Comparison of ENCODE assay signal across 8 mouse cellular contexts in genomic region chr11:62645732-62646494, GRCm38 (mm10). TPM values are rescaled to one million over a fixed set of nuclear protein-coding genes. Genes with fewer than 3 reads are reported as not detected.
DNase-seq lines count a peak whose midpoint lies in the region; ATAC-seq lines count a peak whose summit lies in the region.

No protein-coding gene starts in this region.

- no peak for ATAC-seq in intestine, embryonic 14.5 days (replicated peaks; ENCODE audit: low FRiP score, low TSS enrichment, low read depth)
- no peak for ATAC-seq in liver, embryonic 16.5 days (ENCODE audit: low read depth)
- ATAC-seq in neural tube, embryonic 15.5 days (ENCODE audit: low FRiP score): no peak
- ATAC-seq in erythroblast, adult 5-6 weeks (replicated peaks; ENCODE audit: low FRiP score, poor library complexity, severe bottlenecking): no peak

- no peaks in the 10 kb centered on the region for H3K9me3 ChIP-seq in intestine, embryonic 14.5 days (ENCODE audit: control insufficient read depth, low read length)
- H3K9me3 ChIP-seq in liver, embryonic 16.5 days (replicated peaks; ENCODE audit: control insufficient read depth, low read length): no peaks in the 10 kb centered on the region
- H3K9me3 ChIP-seq in neural tube, embryonic 15.5 days (replicated peaks): no peaks in the 10 kb centered on the region

- H3K27me3 ChIP-seq in intestine, embryonic 14.5 days (replicated peaks; ENCODE audit: control insufficient read depth, insufficient read depth, low read length): no peaks in the 10 kb centered on the region
- peaks cover 9% of the 10 kb centered on the region for H3K27me3 ChIP-seq in liver, embryonic 16.5 days (ENCODE audit: control insufficient read depth, insufficient read depth, low read depth, low read length)
- no peaks in the 10 kb centered on the region for H3K27me3 ChIP-seq in neural tube, embryonic 15.5 days (replicated peaks)

- H3K4me2 ChIP-seq in intestine, embryonic 14.5 days (ENCODE audit: low read length): peak overlapping the region; percentile 91
- H3K4me2 ChIP-seq in liver, embryonic 16.5 days (ENCODE audit: low read depth, low read length): no peak overlapping the region
- H3K4me2 ChIP-seq in neural tube, embryonic 15.5 days: peak overlapping the region; percentile 94

- H3K36me3 ChIP-seq in intestine, embryonic 14.5 days (ENCODE audit: control insufficient read depth, insufficient read depth, low read length): no peaks in the 10 kb centered on the region
- no peaks in the 10 kb centered on the region for H3K36me3 ChIP-seq in liver, embryonic 16.5 days (ENCODE audit: control insufficient read depth, insufficient read depth)
- no peaks in the 10 kb centered on the region for H3K36me3 ChIP-seq in neural tube, embryonic 15.5 days

- H3K4me3 ChIP-seq in intestine, embryonic 14.5 days (ENCODE audit: low read depth, low read length): peak overlapping the region; percentile 15
- H3K4me3 ChIP-seq in liver, embryonic 16.5 days (ENCODE audit: low read depth, low read length): no peak overlapping the region
- H3K4me3 ChIP-seq in neural tube, embryonic 15.5 days (replicated peaks): peak overlapping the region; percentile 22

- peak; percentile 20 for DNase-seq in cerebellum, adult 11-12 months
- no peak for DNase-seq in cerebellum, adult 18-20 months
- DNase-seq in Muller cell, postnatal 12 days (ENCODE audit: inconsistent ontology term): peak; percentile 66
- peak; percentile 54 to 57 for DNase-seq in frontal cortex, postnatal 10 days (ENCODE audit: low spot score in 2 of 2)
- peak; percentile 71 for DNase-seq in intestine, embryonic 14.5 days (ENCODE audit: low spot score)

- H3K9ac ChIP-seq in intestine, embryonic 14.5 days (ENCODE audit: low read length): peak overlapping the region; percentile 3; the same call in 1 of the 2 replicates
- no peak overlapping the region for H3K9ac ChIP-seq in liver, embryonic 16.5 days (ENCODE audit: low read depth, low read length)
- peak overlapping the region; percentile 10; the same call in 1 of the 2 replicates for H3K9ac ChIP-seq in neural tube, embryonic 15.5 days (replicated peaks)

- peaks cover 32% of the 10 kb centered on the region for H3K4me1 ChIP-seq in intestine, embryonic 14.5 days (replicated peaks; ENCODE audit: control insufficient read depth, insufficient read depth, low read length)
- peaks cover 38% of the 10 kb centered on the region for H3K4me1 ChIP-seq in liver, embryonic 16.5 days (ENCODE audit: control insufficient read depth, low read depth, low read length)
- peaks cover 68% of the 10 kb centered on the region for H3K4me1 ChIP-seq in neural tube, embryonic 15.5 days

- H3K27ac ChIP-seq in intestine, embryonic 14.5 days (ENCODE audit: low read depth): peak overlapping the region; percentile 43; the same call in 1 of the 2 replicates
- H3K27ac ChIP-seq in liver, embryonic 16.5 days (ENCODE audit: low read length): peak overlapping the region; percentile 30; the same call in 1 of the 2 replicates
- H3K27ac ChIP-seq in neural tube, embryonic 15.5 days (replicated peaks): peak overlapping the region; percentile 38

- WGBS in intestine, embryonic 14.5 days: 26% methylated on average over 8 of the region's 8 CpGs
- 19% methylated on average over 8 of the region's 8 CpGs for WGBS in liver, embryonic 16.5 days (ENCODE audit: insufficient replicate concordance)
- WGBS in neural tube, embryonic 15.5 days: 37% methylated on average over 8 of the region's 8 CpGs

RNA-seq across cellular contexts. Expression of gene Lrrc75a, which starts 2.4 kb away (rescaled TPM):
- 12.9 and 13.7 TPM in 2 replicates for polyA plus RNA-seq in intestine, embryonic 14.5 days (2014; fragmentation: Nextera tagmentation; extraction: Ambion mirVana)
- polyA plus RNA-seq in liver, embryonic 16.5 days (2015; fragmentation: Nextera tagmentation; extraction: Ambion mirVana): 0.72 and 1.0 TPM in 2 replicates
- polyA plus RNA-seq in neural tube, embryonic 15.5 days (2015; fragmentation: Nextera tagmentation; extraction: Ambion mirVana): 8.2 and 8.5 TPM in 2 replicates
- total RNA-seq in erythroblast, adult 5-6 weeks (2015; ENCODE audit: low replicate concordance): not detected in 2 replicates
- 0.84 and 1.5 TPM in 2 replicates for total RNA-seq in erythroblast, adult 5-6 weeks (2017; ENCODE audit: low replicate concordance)

RNA-seq across cellular contexts. Expression of gene Mmgt2, which starts 2.6 kb away (rescaled TPM):
- polyA plus RNA-seq in intestine, embryonic 14.5 days (2014; fragmentation: Nextera tagmentation; extraction: Ambion mirVana): 56.7 and 57.4 TPM in 2 replicates
- polyA plus RNA-seq in liver, embryonic 16.5 days (2015; fragmentation: Nextera tagmentation; extraction: Ambion mirVana): 6.9 and 9.0 TPM in 2 replicates
- polyA plus RNA-seq in neural tube, embryonic 15.5 days (2015; fragmentation: Nextera tagmentation; extraction: Ambion mirVana): 23.2 and 30.8 TPM in 2 replicates
- 1.3 and 1.5 TPM in 2 replicates for total RNA-seq in erythroblast, adult 5-6 weeks (2015; ENCODE audit: low replicate concordance)
- 2.8 TPM in 1 of 2 replicates, not detected in the other for total RNA-seq in erythroblast, adult 5-6 weeks (2017; ENCODE audit: low replicate concordance)

Comparison
In these comparisons a context has a peak if more than half of its experiments do, and no peak if none do; other contexts are left out.
1. DNase-seq: peak in cerebellum, adult 11-12 months (single experiment), Muller cell, postnatal 12 days (single experiment), frontal cortex, postnatal 10 days (2 of 2) and intestine, embryonic 14.5 days (single experiment); none in cerebellum, adult 18-20 months (0 of 2).
2. Peak in every context shown above with its lines, with median percentiles within 50 percentile points of each other: H3K27ac ChIP-seq.